Mouse (Mus musculus) spleen, adult 18-20 months (tissue): ENCODE data around the gene Caln1.

ENCODE experiments used
- DNase-seq, 2 experiments: peaks; one replicate each; pipeline ENCODE4 v3.0.0; 2022; ENCODE audit warnings: mixed read lengths in 2 of 2

Gene Caln1

GRCm38 (mm10) chr5:130369237-130369636 is at the start of gene Caln1:
Gene Caln1, plus strand, starts transcription at chr5:130369455.
- DNase-seq: no peak

GRCm38 (mm10) chr5:130319783-130320182 is 49.5 kb upstream of the Caln1 start:
- DNase-seq: no peak

GRCm38 (mm10) chr5:130320485-130320884 is 48.8 kb upstream of the Caln1 start:
- no peak for DNase-seq

- no peak for DNase-seq
Measured at GRCm38 (mm10) chr5:130325486-130325885, 43.8 kb upstream of the Caln1 start.

GRCm38 (mm10) chr5:130327615-130328263 is 41.5 kb upstream of the Caln1 start:
- DNase-seq: no peak

- no peak for DNase-seq
Measured at GRCm38 (mm10) chr5:130328366-130328765, 40.9 kb upstream of the Caln1 start.

- DNase-seq: no peak
Measured at GRCm38 (mm10) chr5:130329889-130330288, 39.4 kb upstream of the Caln1 start.

GRCm38 (mm10) chr5:130330801-130331200 is 38.5 kb upstream of the Caln1 start:
- no peak for DNase-seq

GRCm38 (mm10) chr5:130331206-130331605 is 38.0 kb upstream of the Caln1 start:
- DNase-seq: no peak

GRCm38 (mm10) chr5:130333566-130333965 is 35.7 kb upstream of the Caln1 start:
- no peak for DNase-seq

- no peak for DNase-seq
Measured at GRCm38 (mm10) chr5:130333971-130334370, 35.3 kb upstream of the Caln1 start.

- no peak for DNase-seq
Measured at GRCm38 (mm10) chr5:130335462-130335861, 33.8 kb upstream of the Caln1 start.

- no peak for DNase-seq
Measured at GRCm38 (mm10) chr5:130340656-130341055, 28.6 kb upstream of the Caln1 start.

GRCm38 (mm10) chr5:130344999-130345398 is 24.3 kb upstream of the Caln1 start:
- DNase-seq: no peak

- DNase-seq: no peak
Measured at GRCm38 (mm10) chr5:130345871-130346270, 23.4 kb upstream of the Caln1 start.

- DNase-seq: no peak
Measured at GRCm38 (mm10) chr5:130355223-130355622, 14.0 kb upstream of the Caln1 start.

- DNase-seq: no peak
Measured at GRCm38 (mm10) chr5:130363111-130363510, 6.1 kb upstream of the Caln1 start.

- no peak for DNase-seq
Measured at GRCm38 (mm10) chr5:130363773-130364172, 5.5 kb upstream of the Caln1 start.

- DNase-seq: no peak
Measured at GRCm38 (mm10) chr5:130368236-130368635, 1.0 kb upstream of the Caln1 start.

GRCm38 (mm10) chr5:130375411-130375810 is 6.2 kb downstream of the Caln1 start:
- DNase-seq: no peak

- DNase-seq: no peak
Measured at GRCm38 (mm10) chr5:130384222-130384912, 15.1 kb downstream of the Caln1 start, which contains the start of gene A330070K13Rik. Gene A330070K13Rik, minus strand, starts transcription at chr5:130384631.

- no peak for DNase-seq
Measured at GRCm38 (mm10) chr5:130386418-130386817, 17.2 kb downstream of the Caln1 start.

- DNase-seq: no peak
Measured at GRCm38 (mm10) chr5:130393618-130394355, 24.5 kb downstream of the Caln1 start.

GRCm38 (mm10) chr5:130394386-130394785 is 25.1 kb downstream of the Caln1 start:
- DNase-seq: no peak
